Mouse (Mus musculus): Measurements from ENCODE around the gene Olfr1134. TPM values are rescaled to one million over a fixed set of nuclear protein-coding genes. Genes with fewer than 3 reads are reported as not detected.

Gene Olfr1134
- polyA plus RNA-seq (2017; shearing (Covaris generic)), result not detected

DNA sequence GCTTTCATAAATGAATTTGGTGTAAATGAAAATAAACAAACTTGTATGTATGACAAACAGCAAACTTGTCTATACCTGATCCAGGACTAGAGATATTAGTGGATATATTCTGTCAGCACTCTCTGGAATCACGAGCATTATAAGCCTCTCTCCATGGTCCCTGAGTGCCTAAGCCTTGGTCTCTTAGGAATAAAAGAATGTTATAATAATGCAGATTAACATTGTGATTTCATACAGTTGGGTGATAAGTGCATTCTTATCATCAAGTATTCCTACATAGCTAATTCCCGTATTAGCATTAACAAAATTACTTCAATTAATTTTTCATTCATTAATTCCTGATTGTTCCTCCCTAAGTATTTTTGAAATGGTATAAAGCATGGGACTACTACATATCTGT is at the start of gene Olfr1134:
Gene Olfr1134, minus strand, starts transcription at position 101 of the 400 bp plus-strand sequence.

DNA sequence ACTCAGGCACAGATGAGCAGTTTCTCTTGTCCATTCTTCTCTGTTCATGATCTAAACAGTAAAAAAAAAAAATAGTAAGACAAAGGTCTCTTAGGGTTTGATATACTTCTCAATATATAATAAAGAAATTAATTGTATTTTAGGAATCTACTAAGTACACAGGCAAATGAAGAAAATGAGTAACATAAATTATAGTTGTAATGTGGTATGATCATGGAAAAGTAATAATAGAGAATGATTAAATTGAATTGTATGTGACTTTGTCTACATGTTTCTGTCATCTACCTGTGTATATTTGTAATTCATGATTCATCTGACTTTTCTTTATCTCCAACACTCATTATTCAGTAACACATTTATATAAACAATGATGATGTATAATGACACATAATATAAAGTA is 35.6 kb upstream of the Olfr1134 start, which contains the start of gene Olfr1136:
Gene Olfr1136, minus strand, starts transcription at position 101 of the 400 bp plus-strand sequence.

DNA sequence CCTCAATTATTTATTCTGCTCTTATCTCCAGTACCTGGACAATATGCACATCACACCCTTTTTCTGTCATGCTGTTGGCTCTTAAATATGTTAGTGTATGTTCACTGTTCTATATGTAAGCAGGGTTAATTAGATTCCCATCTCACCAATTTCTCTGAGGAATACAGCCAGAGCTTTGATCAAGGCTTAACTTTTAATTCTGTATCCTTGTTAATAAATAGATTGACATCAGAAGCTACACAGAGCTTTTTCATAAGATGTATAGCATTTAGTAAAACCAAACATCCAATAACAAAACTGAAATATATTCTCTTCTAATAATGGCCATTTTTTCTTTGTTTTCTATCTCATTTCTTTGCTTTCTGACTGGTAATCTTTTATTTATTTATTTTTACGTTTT is 15.3 kb upstream of the Olfr1134 start, which contains the start of gene Olfr1135:
Gene Olfr1135, minus strand, starts transcription at position 101 of the 400 bp plus-strand sequence.

DNA sequence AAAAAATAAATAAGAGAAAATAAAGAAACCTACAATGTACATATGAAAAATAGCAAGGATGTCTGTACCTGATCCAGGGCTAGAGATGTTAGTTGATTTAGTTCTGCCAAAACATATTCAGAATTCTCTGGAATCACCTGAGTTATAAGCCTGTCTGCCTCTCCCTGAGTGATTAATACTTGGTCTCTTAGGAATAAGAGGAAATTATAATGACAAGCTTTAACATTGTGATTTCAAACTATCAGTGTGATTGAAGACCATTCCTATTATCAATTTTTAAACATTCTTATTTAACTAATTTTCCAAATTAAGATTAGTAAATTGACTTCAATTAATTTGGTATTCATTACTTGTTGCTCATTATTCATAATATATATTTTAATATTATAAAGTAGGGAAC is 11.0 kb downstream of the Olfr1134 start, which contains the start of gene Olfr1133:
Gene Olfr1133, minus strand, starts transcription at position 101 of the 400 bp plus-strand sequence.

DNA sequence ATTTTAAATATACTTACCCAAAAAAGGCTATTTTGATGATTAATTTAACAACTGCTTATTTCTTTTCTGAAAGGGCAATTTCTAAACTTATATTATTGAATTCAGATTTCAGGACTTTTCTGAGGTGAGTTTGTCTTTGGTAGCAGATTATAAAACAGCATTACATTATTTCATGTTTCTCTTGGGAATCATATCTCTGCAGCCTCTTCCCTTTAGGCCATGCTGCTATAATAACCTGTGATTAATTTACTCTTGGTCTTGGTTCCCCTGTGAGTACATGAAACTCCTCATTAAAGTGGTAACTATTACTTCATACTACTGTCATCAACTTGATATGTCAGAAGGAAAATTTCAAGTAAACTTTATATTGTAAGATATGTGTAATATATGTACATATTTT is 20.8 kb downstream of the Olfr1134 start, which contains the start of gene Olfr1132:
Gene Olfr1132, minus strand, starts transcription at position 101 of the 400 bp plus-strand sequence.

DNA sequence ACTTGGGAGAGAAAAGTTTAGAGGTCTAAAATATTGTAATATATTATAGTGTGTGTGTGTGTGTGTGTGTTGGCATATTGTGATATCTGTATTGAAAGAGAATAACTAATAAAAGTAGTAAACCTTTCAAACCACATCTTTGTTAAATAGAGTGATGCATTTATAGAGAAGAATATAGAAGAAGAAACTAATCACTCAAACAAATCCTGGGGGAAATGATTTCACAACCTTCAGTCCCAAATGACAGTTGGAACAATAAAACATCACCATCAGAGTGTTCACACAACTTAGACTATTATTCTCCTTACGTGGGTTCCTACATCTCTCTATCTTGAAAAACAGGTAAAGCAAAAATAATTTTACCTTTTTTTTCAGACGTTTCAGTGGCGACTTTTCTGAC is 31.5 kb downstream of the Olfr1134 start, which contains the start of gene Olfr1131:
Gene Olfr1131, plus strand, starts transcription at position 301 of the 400 bp plus-strand sequence.

DNA sequence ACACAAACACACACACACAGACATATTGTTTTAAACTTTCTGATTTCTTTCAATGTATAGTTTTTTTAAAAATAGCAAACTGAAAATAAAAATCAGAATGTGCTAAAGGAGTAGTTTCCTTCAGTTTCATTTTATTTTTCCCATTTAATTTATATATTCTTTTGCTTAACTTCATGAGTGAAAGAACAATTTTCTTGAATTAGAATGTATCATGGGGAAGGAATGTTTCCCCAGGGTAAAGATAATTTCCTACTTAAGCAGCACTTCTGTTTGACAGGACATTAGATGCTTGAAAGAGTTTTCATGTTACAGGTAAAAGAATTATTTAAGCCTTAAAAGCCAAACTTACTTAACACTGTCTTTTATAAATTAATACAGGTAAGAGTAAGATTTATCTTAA is 52.3 kb downstream of the Olfr1134 start, which contains the start of gene Olfr1130:
Gene Olfr1130, plus strand, starts transcription at position 301 of the 400 bp plus-strand sequence.

Other genes starting within 250 kb of the Olfr1134 start
- not detected for gene Olfr1123, start 241.8 kb downstream of the Olfr1134 start, polyA plus RNA-seq (2017; shearing (Covaris generic))
- gene Olfr1124, start 228.2 kb downstream of the Olfr1134 start, polyA plus RNA-seq (2017; shearing (Covaris generic)), result not detected
- gene Olfr1126, start 204.5 kb downstream of the Olfr1134 start, polyA plus RNA-seq (2017; shearing (Covaris generic)), result not detected
- gene Pramel7, start 161.4 kb downstream of the Olfr1134 start, polyA plus RNA-seq (2017; shearing (Covaris generic)), result not detected
- not detected for gene Pramel6, start 151.9 kb downstream of the Olfr1134 start, polyA plus RNA-seq (2017; shearing (Covaris generic))
- not detected for gene Olfr153, start 126.7 kb downstream of the Olfr1134 start, polyA plus RNA-seq (2017; shearing (Covaris generic))
- not detected for gene Olfr1128, start 112.9 kb downstream of the Olfr1134 start, polyA plus RNA-seq (2017; shearing (Covaris generic))
- gene Olfr1129, start 84.6 kb downstream of the Olfr1134 start, polyA plus RNA-seq (2017; shearing (Covaris generic)), result not detected
- gene Olfr1130, start 52.2 kb downstream of the Olfr1134 start, polyA plus RNA-seq (2017; shearing (Covaris generic)), result not detected
- not detected for gene Olfr1131, start 31.4 kb downstream of the Olfr1134 start, polyA plus RNA-seq (2017; shearing (Covaris generic))
- not detected for gene Olfr1132, start 20.9 kb downstream of the Olfr1134 start, polyA plus RNA-seq (2017; shearing (Covaris generic))
- gene Olfr1133, start 11.1 kb downstream of the Olfr1134 start, polyA plus RNA-seq (2017; shearing (Covaris generic)), result not detected
- not detected for gene Olfr1135, start 15.2 kb upstream of the Olfr1134 start, polyA plus RNA-seq (2017; shearing (Covaris generic))
- not detected for gene Olfr1136, start 35.5 kb upstream of the Olfr1134 start, polyA plus RNA-seq (2017; shearing (Covaris generic))
- not detected for gene Olfr1137, start 54.7 kb upstream of the Olfr1134 start, polyA plus RNA-seq (2017; shearing (Covaris generic))
- not detected for gene Olfr1138, start 81.5 kb upstream of the Olfr1134 start, polyA plus RNA-seq (2017; shearing (Covaris generic))
- not detected for gene Olfr1140, start 85.3 kb upstream of the Olfr1134 start, polyA plus RNA-seq (2017; shearing (Covaris generic))
- not detected for gene Olfr1141, start 95.5 kb upstream of the Olfr1134 start, polyA plus RNA-seq (2017; shearing (Covaris generic))
- gene Olfr152, start 121.0 kb upstream of the Olfr1134 start, polyA plus RNA-seq (2017; shearing (Covaris generic)), result not detected
- gene Olfr1143, start 142.1 kb upstream of the Olfr1134 start, polyA plus RNA-seq (2017; shearing (Covaris generic)), result not detected
- not detected for gene Olfr1145, start 151.4 kb upstream of the Olfr1134 start, polyA plus RNA-seq (2017; shearing (Covaris generic))
- not detected for gene Olfr1148, start 172.1 kb upstream of the Olfr1134 start, polyA plus RNA-seq (2017; shearing (Covaris generic))
- gene Olfr1150-ps1, start 185.5 kb upstream of the Olfr1134 start, polyA plus RNA-seq (2017; shearing (Covaris generic)), result not detected
- gene Olfr1151, start 197.4 kb upstream of the Olfr1134 start, polyA plus RNA-seq (2017; shearing (Covaris generic)), result not detected
- gene Olfr1152, start 208.0 kb upstream of the Olfr1134 start, polyA plus RNA-seq (2017; shearing (Covaris generic)), result not detected
- gene Olfr1153, start 236.5 kb upstream of the Olfr1134 start, polyA plus RNA-seq (2017; shearing (Covaris generic)), result not detected
- not detected for gene Olfr1154, start 246.7 kb upstream of the Olfr1134 start, polyA plus RNA-seq (2017; shearing (Covaris generic))

Measured in activated CD4-positive, CD25-positive, alpha-beta regulatory T cell, adult 9 weeks (primary cell).